Mouse (Mus musculus) cerebellum, adult (tissue): ENCODE data around the gene Elp5.

ENCODE experiments used
- ATAC-seq: cut with Nextera tagmentation; 2 replicates; pipeline ENCODE4 v1.9.2; 2017; ENCODE audit warnings: mild to moderate bottlenecking, moderate library complexity, mixed read lengths; ENCODE audit not compliant: insufficient number of reproducible peaks, low FRiP score, low TSS enrichment

Elp5 gene

GRCm38 (mm10) chr11:69919661-69920265 is 62.6 kb downstream of the Elp5 start:
- ATAC-seq: no peak

GRCm38 (mm10) chr11:69919053-69919452 is 63.3 kb downstream of the Elp5 start:
- ATAC-seq: no peak
